Comparison of ENCODE assay signal across 34 mouse cellular contexts in the genomic region with DNA sequence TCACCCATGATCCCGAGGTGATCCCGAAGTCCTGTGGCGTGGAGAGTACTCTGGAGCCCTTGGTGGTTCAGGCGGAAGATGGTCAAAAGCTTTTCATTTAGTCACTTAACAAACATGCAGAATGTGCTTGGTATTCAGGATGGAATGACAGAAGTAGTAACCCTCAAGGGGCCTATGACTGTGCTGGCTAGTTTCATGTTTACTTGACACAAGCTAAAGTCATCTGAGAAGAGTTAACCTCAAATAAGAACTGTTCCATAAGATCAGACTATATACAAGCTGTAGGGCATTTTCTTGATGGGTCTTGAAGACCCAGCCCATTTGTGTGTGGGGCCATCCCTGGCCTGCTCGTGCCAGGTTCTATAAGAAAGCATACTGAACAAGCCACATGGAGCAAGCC.
"Had no signal": no experiment of that assay in that cellular context is flagged by ENCODE, and none has a peak within 500 bp of the region (broad histone marks: within the 10 kb centered on the region; RNA-seq: fewer than 3 reads in every experiment).

No protein-coding gene starts in this region.

- H3K4me2 ChIP-seq: heart, embryonic 11.5 days; heart, embryonic 12.5 days; heart, embryonic 13.5 days; heart, embryonic 15.5 days; hindbrain, embryonic 12.5 days; hindbrain, embryonic 13.5 days; hindbrain, embryonic 14.5 days; hindbrain, embryonic 15.5 days; intestine, embryonic 15.5 days; kidney, embryonic 15.5 days had no signal

- H3K36me3 ChIP-seq: hindbrain, embryonic 12.5 days; hindbrain, embryonic 15.5 days; intestine, embryonic 15.5 days had no signal

- H3K9me3 ChIP-seq: heart, embryonic 10.5 days; heart, embryonic 12.5 days; heart, embryonic 13.5 days; heart, embryonic 15.5 days; hindbrain, embryonic 10.5 days; hindbrain, embryonic 12.5 days; hindbrain, embryonic 13.5 days; hindbrain, embryonic 15.5 days; intestine, embryonic 15.5 days; kidney, embryonic 15.5 days had no signal

- H3K9ac ChIP-seq: heart, embryonic 12.5 days; heart, embryonic 13.5 days; heart, embryonic 15.5 days; hindbrain, embryonic 12.5 days; hindbrain, embryonic 13.5 days; hindbrain, embryonic 14.5 days; hindbrain, embryonic 15.5 days; intestine, embryonic 15.5 days; kidney, embryonic 15.5 days had no signal

- DNase-seq: heart, postnatal 10 days; heart, postnatal 36 days; heart, postnatal 4 days; kidney, adult 11 months; kidney, adult 18-20 months; kidney, adult 2 months; kidney, adult 8-10 months; kidney, adult 9 months; kidney, postnatal 10 days; kidney, postnatal 14 days; kidney, postnatal 25 days; kidney, postnatal 36 days; kidney, postnatal 4 days; layer of hippocampus, adult 9-11 months; layer of hippocampus, postnatal 36 days had no signal

- H3K27me3 ChIP-seq: heart, embryonic 12.5 days; heart, embryonic 13.5 days; heart, embryonic 15.5 days; hindbrain, embryonic 12.5 days; hindbrain, embryonic 13.5 days; hindbrain, embryonic 15.5 days; intestine, embryonic 15.5 days; kidney, embryonic 15.5 days had no signal

- ATAC-seq: hindbrain, embryonic 16.5 days; hindbrain, postnatal 0 days; inflammation-experienced regulatory T-cells, adult 6 months; intestine, embryonic 15.5 days; intestine, embryonic 16.5 days had no signal

- H3K4me1 ChIP-seq: heart, embryonic 10.5 days; heart, embryonic 12.5 days; heart, embryonic 13.5 days; heart, embryonic 15.5 days; hindbrain, embryonic 10.5 days; hindbrain, embryonic 13.5 days; hindbrain, embryonic 15.5 days; intestine, embryonic 15.5 days; kidney, embryonic 15.5 days had no signal

- H3K4me3 ChIP-seq: heart, embryonic 10.5 days; heart, embryonic 12.5 days; heart, embryonic 13.5 days; heart, embryonic 15.5 days; hindbrain, embryonic 10.5 days; hindbrain, embryonic 12.5 days; hindbrain, embryonic 13.5 days; hindbrain, embryonic 15.5 days; intestine, embryonic 15.5 days; kidney, embryonic 15.5 days; layer of hippocampus, adult 2 months; left cerebral cortex, adult 2 months had no signal

- H3K27ac ChIP-seq: heart, embryonic 10.5 days; heart, embryonic 13.5 days; heart, embryonic 15.5 days; hindbrain, embryonic 10.5 days; hindbrain, embryonic 12.5 days; hindbrain, embryonic 13.5 days; hindbrain, embryonic 14.5 days; hindbrain, embryonic 15.5 days; hindbrain, postnatal 0 days; intestine, embryonic 15.5 days; kidney, embryonic 15.5 days; kidney, postnatal 0 days; layer of hippocampus, adult 2 months; left cerebral cortex, adult 2 months had no signal
